Mouse (Mus musculus) liver, embryonic 14.5 days (tissue): ENCODE results near the gene Mybpc3. TPM values are rescaled to one million over a fixed set of nuclear protein-coding genes. Genes with fewer than 3 reads are reported as not detected.

Source experiments
- ATAC-seq: fragments of 200-750 bp; cut with Nextera tagmentation; 2 replicates; pipeline ENCODE4 v1.8.0; 2017; ENCODE audit warnings: moderate number of reproducible peaks, mild to moderate bottlenecking, moderate library complexity; ENCODE audit not compliant: insufficient read depth
- DNase-seq, 3 experiments: peaks; one replicate each; pipeline ENCODE4 v3.0.0-alpha.2; 2012 to 2013; ENCODE audit warnings: low read depth in 3 of 3, low spot score in 3 of 3
- H3K27ac ChIP-seq: fragments of 300-500 bp; sonication (generic); 2 replicates; pipeline ENCODE4 v1.5.1; 2014; ENCODE audit warnings: moderate library complexity, mild to moderate bottlenecking, control low read depth, inconsistent platforms
- H3K27me3 ChIP-seq: fragments of 300-500 bp; sonication (generic); 2 replicates; pipeline ENCODE4 v1.6.1; 2014; ENCODE audit warnings: mild to moderate bottlenecking, low read length, moderate library complexity; ENCODE audit not compliant: control insufficient read depth, insufficient read depth
- H3K36me3 ChIP-seq: fragments of 300-500 bp; sonication (generic); replicated peaks from 2 replicates; pipeline ENCODE4 v1.6.1; 2014; ENCODE audit warnings: low read depth; ENCODE audit not compliant: control insufficient read depth, insufficient read depth
- H3K4me1 ChIP-seq, 2 experiments: fragments of 200-500 bp in 1 of 2; fragments of 300-500 bp in 1 of 2; sonication (generic) in 1 of 2; replicated peaks; 2 replicates each; pipeline ENCODE4 v1.6.1; 2012 to 2014; ENCODE audit warnings: antibody characterized with exemption in 1 of 2, inconsistent platforms in 1 of 2, low read length in 1 of 2; ENCODE audit not compliant: control insufficient read depth in 2 of 2, insufficient read depth in 2 of 2
- H3K4me2 ChIP-seq: fragments of 300-500 bp; sonication (generic); 2 replicates; pipeline ENCODE4 v1.6.1; 2014; ENCODE audit warnings: low read depth, mild to moderate bottlenecking, control low read depth, moderate library complexity
- H3K4me3 ChIP-seq, 2 experiments: fragments of 200-500 bp in 1 of 2; fragments of 300-500 bp in 1 of 2; sonication (generic) in 1 of 2; 2 replicates each; pipeline ENCODE4 v1.5.1; 2012 to 2014; ENCODE audit warnings: low read depth in 2 of 2, low read length in 2 of 2, mild to moderate bottlenecking in 2 of 2, control low read depth in 1 of 2, inconsistent platforms in 1 of 2, moderate library complexity in 1 of 2; ENCODE audit not compliant: insufficient read depth in 1 of 2
- H3K9ac ChIP-seq: fragments of 300-500 bp; sonication (generic); replicated peaks from 2 replicates; pipeline ENCODE4 v1.6.1; 2014; ENCODE audit warnings: mild to moderate bottlenecking, control low read depth, moderate library complexity
- H3K9me3 ChIP-seq: fragments of 300-500 bp; sonication (generic); 2 replicates; pipeline ENCODE4 v1.6.1; 2016; ENCODE audit warnings: low read length, mixed read lengths; ENCODE audit not compliant: control insufficient read depth
- CTCF ChIP-seq: IDR thresholded peaks from 2 replicates; pipeline ENCODE4 v1.5.1; 2016; ENCODE audit warnings: antibody characterized with exemption, low read depth, control low read depth
- EP300 ChIP-seq: IDR thresholded peaks from 2 replicates; pipeline ENCODE4 v1.6.1; 2016; ENCODE audit warnings: antibody characterized with exemption, low read depth
- WGBS: fragments of 180-500 bp; shearing (Covaris S2); extraction: QIAGEN DNeasy Blood & Tissue Kit; methylation state at CpG from one replicate; pipeline ENCODE4 v1.1.7; 2014; ENCODE audit not compliant: insufficient replicate concordance; 5-methylcytosine and 5-hydroxymethylcytosine counted together
- polyA plus RNA-seq, 2 experiments: library from polyadenylated mRNA; depleted of rRNA in 1 of 2; stranded (reverse) in 1 of 2; unstranded in 1 of 2; fragments of >200 nt; fragmentation: Nextera tagmentation in 1 of 2; extraction: Ambion mirVana in 1 of 2; gene quantifications; 2 replicates each; pipeline versions ENCODE4 v1.2.1 to v1.2.3; 2012 to 2014

Mybpc3 gene
- polyA plus RNA-seq, 2 experiments, result 0.04 TPM; not detected in 1

DNA sequence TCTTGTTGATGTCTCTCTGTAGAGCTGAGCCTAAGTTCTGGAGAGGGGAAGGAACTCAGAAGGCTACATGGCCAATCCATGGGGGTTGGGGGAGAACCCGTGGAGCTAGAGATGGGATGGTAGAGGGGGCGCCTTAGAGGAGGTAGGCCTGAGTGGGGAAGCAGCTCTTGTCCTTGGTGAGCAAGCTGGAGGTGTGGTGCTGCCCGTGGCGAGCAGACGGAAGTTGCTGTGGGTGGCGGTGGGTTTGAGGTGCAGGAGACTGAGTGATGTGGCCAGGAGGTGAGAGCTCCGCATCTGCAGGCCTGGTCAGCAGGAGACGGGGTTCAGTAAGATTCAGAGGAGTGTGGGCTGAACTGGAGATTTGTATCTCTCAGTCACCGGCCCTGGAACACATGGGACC lies 30.5 kb upstream of the Mybpc3 start:
- Histone ChIP-seq H3K27me3 (no peaks in the 10 kb centered on the region), H3K9ac (no peak overlapping the region), H3K9me3 (no peaks in the 10 kb centered on the region), H3K4me2 (no peak overlapping the region), H3K4me3 (no peak overlapping the region), H3K36me3 (no peaks in the 10 kb centered on the region), H3K27ac (no peak overlapping the region), H3K4me1 (peaks cover 2 to 16% of the 10 kb centered on the region in 2 experiments; a peak in 2 of 4 replicates)
- 55% methylated on average over 9 of the region's 9 CpGs for WGBS
- DNase-seq (no peak), ATAC-seq (no peak)
- no peak for TF ChIP-seq CTCF
- no peak for TF ChIP-seq EP300

DNA sequence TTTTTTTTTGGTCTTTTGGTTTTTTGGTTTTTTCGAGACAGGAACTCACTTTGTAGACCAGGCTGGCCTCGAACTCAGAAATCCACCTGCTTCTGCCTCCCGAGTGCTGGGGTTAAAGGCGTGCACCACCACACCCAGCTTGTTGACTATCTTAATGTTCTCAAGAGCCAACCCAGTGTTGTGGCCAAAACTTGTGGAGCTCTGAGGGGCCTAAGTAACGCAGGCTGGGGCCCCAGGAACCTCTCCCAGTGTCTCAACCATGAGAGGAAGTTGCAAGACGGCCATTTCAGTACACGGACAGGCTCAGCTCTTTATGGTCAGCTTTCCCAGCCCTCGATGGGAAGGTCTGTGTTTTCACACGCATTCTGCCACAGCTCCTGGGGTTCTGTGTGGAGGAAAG lies 29.0 kb upstream of the Mybpc3 start:
- peaks cover 0 to 6% of the 10 kb centered on the region in 2 experiments; a peak in 2 of 4 replicates for H3K4me1 ChIP-seq
- no peak overlapping the region; the same call in 1 of the 2 replicates for H3K27ac ChIP-seq
- no peaks in the 10 kb centered on the region for H3K9me3 ChIP-seq
- no peaks in the 10 kb centered on the region for H3K36me3 ChIP-seq
- DNase-seq, result no peak
- H3K9ac ChIP-seq, result no peak overlapping the region
- no peak overlapping the region for H3K4me2 ChIP-seq
- H3K4me3 ChIP-seq, result no peak overlapping the region
- H3K27me3 ChIP-seq, result no peaks in the 10 kb centered on the region
- no peak for ATAC-seq
- TF ChIP-seq EP300, result no peak
- TF ChIP-seq CTCF, result no peak
- WGBS, result 31% methylated on average over 9 of the region's 9 CpGs

DNA sequence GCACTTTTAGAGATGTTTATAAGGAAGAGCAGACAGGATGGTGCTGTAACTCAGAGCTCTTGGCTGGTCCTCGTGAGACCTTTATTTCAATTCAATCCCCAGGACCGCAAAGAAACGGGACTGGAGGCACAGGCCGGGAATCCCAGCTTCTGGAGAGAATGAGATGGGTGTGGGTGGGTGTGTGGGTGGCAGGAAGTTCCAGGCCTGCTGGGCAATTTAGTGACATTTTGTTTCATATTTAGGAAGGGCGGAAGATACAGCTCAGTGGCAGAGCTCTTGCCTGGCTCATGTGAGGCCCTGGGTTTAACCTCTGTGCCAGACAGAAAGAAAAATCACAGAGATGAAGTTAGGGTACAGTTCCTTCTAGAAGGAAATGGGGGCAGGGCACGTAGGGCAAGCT lies 27.7 kb upstream of the Mybpc3 start:
- H3K27ac ChIP-seq, result no peak overlapping the region
- no peaks in the 10 kb centered on the region for H3K36me3 ChIP-seq
- no peak for ATAC-seq
- TF ChIP-seq CTCF, result no peak
- no peak for TF ChIP-seq EP300
- H3K4me1 ChIP-seq, result peaks cover 0 to 6% of the 10 kb centered on the region in 2 experiments; a peak in 2 of 4 replicates
- H3K4me2 ChIP-seq, result no peak overlapping the region
- H3K9me3 ChIP-seq, result no peaks in the 10 kb centered on the region
- no peak overlapping the region for H3K4me3 ChIP-seq
- no peaks in the 10 kb centered on the region for H3K27me3 ChIP-seq
- DNase-seq, result no peak
- H3K9ac ChIP-seq, result no peak overlapping the region
- WGBS, result 70% methylated on average over 6 of the region's 6 CpGs

DNA sequence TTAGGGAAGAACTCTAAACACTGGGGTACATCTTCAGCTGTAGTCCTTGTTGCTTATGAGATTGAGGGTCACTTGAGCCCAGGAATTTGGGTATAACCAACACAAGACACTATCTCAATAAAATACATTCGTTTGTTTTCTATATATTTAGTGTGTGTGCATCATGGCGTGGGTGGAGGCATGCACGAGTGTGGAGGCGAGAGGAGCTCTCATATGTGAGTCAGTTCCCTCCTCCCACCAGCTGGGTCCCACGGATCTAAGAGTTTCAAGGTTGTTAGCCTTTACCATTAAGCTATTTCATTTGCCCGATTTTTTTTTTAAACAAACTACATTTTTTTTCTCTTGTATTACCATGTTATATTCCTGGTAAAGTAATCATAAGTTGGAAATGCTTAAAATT lies 27.1 kb upstream of the Mybpc3 start:
- Histone ChIP-seq H3K27me3 (no peaks in the 10 kb centered on the region), H3K27ac (no peak overlapping the region), H3K4me1 (peaks cover 0 to 7% of the 10 kb centered on the region in 2 experiments; a peak in 2 of 4 replicates), H3K4me3 (no peak overlapping the region), H3K9me3 (no peaks in the 10 kb centered on the region), H3K9ac (no peak overlapping the region), H3K4me2 (no peak overlapping the region), H3K36me3 (no peaks in the 10 kb centered on the region)
- DNase-seq (no peak), ATAC-seq (no peak)
- TF ChIP-seq EP300 (no peak), CTCF (no peak)
- WGBS, result 64% methylated on average over 6 of the region's 6 CpGs

DNA sequence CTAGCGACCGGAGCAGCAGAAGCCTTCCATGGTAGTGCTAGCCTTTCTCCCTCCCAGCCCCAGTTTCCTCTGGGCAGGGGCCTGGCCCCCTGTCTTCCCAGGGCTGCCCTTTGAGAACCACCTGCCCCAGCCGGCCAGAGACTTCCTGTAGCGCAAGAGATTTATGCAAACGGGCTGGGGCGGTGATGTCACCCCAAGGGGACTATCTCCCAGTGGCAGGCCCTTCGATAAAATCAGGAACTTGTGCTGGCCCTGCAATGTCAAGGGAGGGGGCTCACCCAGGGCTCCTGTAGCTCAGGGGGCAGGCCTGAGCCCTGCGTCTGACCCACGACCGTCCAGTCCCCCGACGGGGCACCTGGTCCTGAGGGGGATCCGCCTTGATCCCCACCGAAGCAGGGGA lies 21.4 kb upstream of the Mybpc3 start:
- Histone ChIP-seq H3K9ac (0 out of 2 replicates have a peak overlapping the region, but pooled peaks have one; percentile 0), H3K4me2 (peak overlapping the region; percentile 20; the same call in 1 of the 2 replicates), H3K9me3 (no peaks in the 10 kb centered on the region), H3K27me3 (no peaks in the 10 kb centered on the region), H3K36me3 (no peaks in the 10 kb centered on the region; the same call in 1 of the 2 replicates), H3K4me3 (peak overlapping the region; percentile 3 to 21; a peak in 3 of 4 replicates), H3K4me1 (peaks cover 0 to 13% of the 10 kb centered on the region in 2 experiments; a peak in 3 of 4 replicates), H3K27ac (no peak overlapping the region)
- 19% methylated on average over 14 of the region's 14 CpGs for WGBS
- DNase-seq (peak; percentile 37 to 48 (median 48)), ATAC-seq (peak; percentile 65)
- TF ChIP-seq CTCF, result no peak; the same call in 1 of the 2 replicates
- peak; percentile 39; the same call in 1 of the 2 replicates for TF ChIP-seq EP300
